Mouse (Mus musculus): ENCODE data around the gene Ptprs.

DNA sequence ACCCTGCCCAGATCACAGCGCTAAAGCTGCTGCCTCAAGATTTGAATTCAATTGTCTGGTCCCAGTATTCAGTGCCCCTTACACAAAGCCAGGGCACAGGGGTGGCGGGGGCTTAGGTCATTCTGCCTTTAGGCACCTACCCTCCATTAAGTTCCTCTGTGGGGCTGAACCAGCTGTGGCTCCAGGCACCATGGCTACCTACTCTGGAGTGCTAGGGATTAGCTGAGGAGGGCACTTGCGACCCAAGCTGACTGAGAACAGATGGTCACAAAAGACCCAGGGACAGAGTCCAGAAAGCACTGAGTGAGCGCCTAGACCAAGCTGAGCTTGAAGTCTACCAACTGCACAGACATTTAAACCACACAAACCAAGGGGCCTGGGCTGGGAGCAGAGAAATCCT lies 22.6 kb downstream of the Ptprs start:
- TF ChIP-seq CTCF (IDR thresholded peaks at IDR 0.05; ENCODE audit: borderline replicate concordance, insufficient read depth, low read length) = no peak
- no peak for TF ChIP-seq POLR2A (IDR thresholded peaks at IDR 0.05; ENCODE audit: low read depth, low read length)
